Mouse (Mus musculus) liver, postnatal 0 days (tissue): ENCODE results near the gene Pdzd2.

ENCODE experiments used
- CTCF ChIP-seq: sonication (generic); IDR thresholded peaks from 2 replicates; pipeline ENCODE4 v1.5.1; 2016; ENCODE audit warnings: antibody characterized with exemption, low read depth
- EP300 ChIP-seq: IDR thresholded peaks from 2 replicates; pipeline ENCODE4 v1.6.1; 2016; ENCODE audit warnings: antibody characterized with exemption, low read depth, mild to moderate bottlenecking

DNA sequence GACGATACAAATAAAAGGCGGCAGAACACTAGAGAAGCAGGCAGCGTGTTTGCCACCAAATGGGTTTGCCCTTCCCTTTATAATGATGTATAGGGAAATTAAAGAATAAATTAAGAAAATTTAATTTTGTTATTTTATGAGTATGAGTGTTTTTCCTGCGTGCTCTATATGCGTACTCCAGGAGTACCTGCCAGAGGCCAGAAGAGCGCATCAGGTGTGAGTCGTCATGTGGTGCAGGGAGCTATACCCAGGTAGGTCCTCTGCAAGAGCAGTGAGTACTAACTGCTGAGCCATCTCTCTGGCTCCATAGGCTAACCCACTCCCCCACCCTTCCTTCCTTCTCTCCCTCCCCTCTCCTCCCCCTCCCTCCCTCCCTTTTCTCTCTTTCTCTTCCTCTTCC, 388.3 kb downstream of the Pdzd2 start:
- TF ChIP-seq CTCF = no peak
- TF ChIP-seq EP300 = no peak
